Mouse (Mus musculus) heart, embryonic 16.5 days (tissue): ENCODE measurements around the gene BC005561. TPM values are rescaled to one million over a fixed set of nuclear protein-coding genes. Genes with fewer than 3 reads are reported as not detected.
A peak's percentile ranks its signal among the peaks of the same experiment; 100 is the strongest.

Source experiments
- ATAC-seq: fragments of 200-750 bp; cut with Nextera tagmentation; replicated peaks from 2 replicates; pipeline ENCODE4 v1.8.0; 2017; ENCODE audit warnings: moderate number of reproducible peaks; ENCODE audit not compliant: insufficient read depth, low FRiP score; ENCODE audit errors: extremely low read depth
- H3K27ac ChIP-seq: fragments of 300-500 bp; sonication (generic); 2 replicates; pipeline ENCODE4 v1.5.1; 2014; ENCODE audit warnings: mild to moderate bottlenecking, low read length, control low read depth, moderate library complexity
- H3K27me3 ChIP-seq: fragments of 300-500 bp; sonication (generic); 2 replicates; pipeline ENCODE4 v1.6.1; 2014; ENCODE audit warnings: low read length, mixed read lengths; ENCODE audit not compliant: control insufficient read depth, insufficient read depth
- H3K36me3 ChIP-seq: fragments of 300-500 bp; sonication (generic); 2 replicates; pipeline ENCODE4 v1.6.1; 2014; ENCODE audit not compliant: control insufficient read depth, insufficient read depth
- H3K4me1 ChIP-seq: fragments of 300-500 bp; sonication (generic); 2 replicates; pipeline ENCODE4 v1.6.1; 2014; ENCODE audit warnings: low read length, mixed read lengths; ENCODE audit not compliant: control insufficient read depth, insufficient read depth
- H3K4me2 ChIP-seq: fragments of 300-500 bp; sonication (generic); 2 replicates; pipeline ENCODE4 v1.6.1; 2014; ENCODE audit warnings: low read depth, mild to moderate bottlenecking, control low read depth, low read length
- H3K4me3 ChIP-seq: fragments of 300-500 bp; sonication (generic); 2 replicates; pipeline ENCODE4 v1.5.1; 2014; ENCODE audit warnings: mild to moderate bottlenecking, control low read depth, low read length
- H3K9ac ChIP-seq: fragments of 300-500 bp; sonication (generic); 2 replicates; pipeline ENCODE4 v1.6.1; 2014; ENCODE audit warnings: low read length, control low read depth
- H3K9me3 ChIP-seq: fragments of 300-500 bp; sonication (generic); replicated peaks from 2 replicates; pipeline ENCODE4 v1.6.1; 2016; ENCODE audit warnings: low read length; ENCODE audit not compliant: control insufficient read depth
- WGBS: fragments of 180-500 bp; shearing (Covaris S2); extraction: QIAGEN DNeasy Blood & Tissue Kit; methylation state at CpG from one replicate; pipeline ENCODE4 v1.1.7; 2014; 5-methylcytosine and 5-hydroxymethylcytosine counted together
- polyA plus RNA-seq: library from polyadenylated mRNA; unstranded; fragments of >200 nt; fragmentation: Nextera tagmentation; extraction: Ambion mirVana; gene quantifications from 2 replicates; pipeline ENCODE4 v1.2.1, GENCODE M21; 2015

BC005561 gene
- 7.4 TPM in 2 replicates for polyA plus RNA-seq

DNA sequence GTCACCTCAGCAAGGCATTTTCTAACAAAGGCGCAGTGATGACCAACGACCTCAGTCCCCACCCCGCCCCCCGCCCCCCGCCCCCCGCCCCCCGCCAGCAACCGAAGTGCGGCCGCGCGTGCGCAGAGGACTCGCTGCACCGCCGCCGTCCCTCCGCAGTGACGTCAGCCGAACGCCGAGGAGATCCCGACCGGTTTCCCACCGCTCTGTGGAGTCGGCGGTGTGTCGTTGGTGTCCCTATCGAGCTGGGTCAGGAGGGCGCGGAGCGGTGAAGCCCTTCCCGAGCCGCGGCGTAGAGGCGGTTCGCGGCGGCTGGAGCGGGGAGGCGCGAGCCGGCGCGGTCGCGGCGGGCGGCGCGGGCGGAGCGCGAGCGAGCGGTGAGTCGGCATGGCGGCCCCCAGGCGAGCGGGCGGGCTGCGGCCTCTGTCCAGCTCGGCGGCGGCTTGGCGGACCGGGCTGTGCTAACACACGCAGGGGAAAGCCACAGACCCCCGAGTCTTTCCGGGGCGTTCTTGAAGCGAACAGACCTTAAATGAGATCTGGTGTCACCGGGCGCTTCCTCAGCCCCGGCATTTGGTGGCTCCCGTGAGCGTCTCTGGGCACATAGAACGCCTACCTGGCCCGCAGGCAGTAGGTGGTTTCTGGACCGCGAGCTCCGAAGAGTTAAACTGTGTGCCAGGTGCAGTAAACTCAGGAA, at the start of gene BC005561:
Gene BC005561, plus strand, starts transcription at position 158 of the 697 bp plus-strand sequence.
- peak within 1 kb of the TSS; percentile 91 for H3K27ac ChIP-seq
- no peaks in the 10 kb centered on the region for H3K27me3 ChIP-seq
- H3K4me2 ChIP-seq, result peak within 1 kb of the TSS; percentile 86
- H3K9me3 ChIP-seq, result no peaks in the 10 kb centered on the region
- peak within 1 kb of the TSS; percentile 95 for H3K9ac ChIP-seq
- peak within 1 kb of the TSS; percentile 95 for H3K4me3 ChIP-seq
- peaks cover 15% of the 10 kb centered on the region for H3K36me3 ChIP-seq
- H3K4me1 ChIP-seq, result peaks cover 11% of the 10 kb centered on the region
- peak; percentile 94 for ATAC-seq
- WGBS, result under 1% methylated on average over 79 of the region's 83 CpGs

DNA sequence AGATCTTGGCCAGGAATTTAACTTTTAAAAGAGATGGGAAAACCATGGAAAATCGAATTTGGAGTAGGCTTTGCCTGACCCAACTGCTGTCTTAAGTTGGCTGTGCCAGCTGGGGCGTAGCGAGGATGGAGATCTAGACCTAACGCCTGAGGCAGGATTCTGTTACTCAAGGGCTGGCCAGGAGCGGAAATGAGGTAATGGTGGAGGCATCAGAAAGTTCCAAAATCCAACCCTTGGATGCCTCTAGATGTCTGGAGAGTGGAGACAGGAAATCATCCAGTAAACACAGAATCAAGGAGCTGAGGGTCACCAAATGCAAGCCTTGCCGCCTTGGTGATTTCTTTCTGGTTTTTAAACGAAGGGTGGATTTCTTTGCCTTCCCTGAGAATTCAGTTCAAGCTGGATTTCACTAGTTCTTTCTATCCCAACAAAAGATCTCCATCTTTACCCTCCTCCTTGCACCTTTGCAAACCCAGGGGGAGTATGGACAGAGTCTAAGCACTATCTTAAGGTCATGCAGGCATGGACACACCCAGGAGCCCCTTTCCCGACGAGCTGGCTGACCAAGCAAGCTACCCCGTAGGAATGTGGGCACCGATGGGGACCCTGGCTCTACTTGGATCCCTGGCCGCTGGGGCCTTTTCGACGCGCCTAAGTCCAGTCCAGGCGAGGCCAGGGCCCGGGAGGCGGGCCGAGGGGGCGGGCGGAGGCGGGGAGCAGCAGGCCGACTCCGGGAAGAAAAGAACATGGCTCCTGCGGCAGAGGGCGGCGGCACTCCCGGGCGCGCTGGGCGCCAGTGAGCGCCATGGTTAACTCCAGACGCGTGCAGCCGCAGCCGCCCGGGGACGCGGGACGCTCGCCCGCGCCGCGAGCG, 49.1 kb upstream of the BC005561 start, which contains the start of gene Pkd2:
Gene Pkd2, plus strand, starts transcription at position 619 of the 874 bp plus-strand sequence.
- 11% methylated on average over 46 of the region's 46 CpGs for WGBS
- peak within 1 kb of the TSS; percentile 93 for H3K27ac ChIP-seq
- ATAC-seq, result peak; percentile 91
- H3K36me3 ChIP-seq, result 0 out of 2 replicates have a peak, but pooled peaks cover 2% of the 10 kb centered on the region
- H3K4me1 ChIP-seq, result peaks cover 8% of the 10 kb centered on the region; the same call in 1 of the 2 replicates
- H3K9me3 ChIP-seq, result no peaks in the 10 kb centered on the region
- peak within 1 kb of the TSS; percentile 87 for H3K4me3 ChIP-seq
- H3K4me2 ChIP-seq, result peak within 1 kb of the TSS; percentile 76
- no peaks in the 10 kb centered on the region for H3K27me3 ChIP-seq
- peak within 1 kb of the TSS; percentile 96 for H3K9ac ChIP-seq

- Histone ChIP-seq H3K27ac (peak overlapping the region; percentile 93), H3K36me3 (0 out of 2 replicates have a peak, but pooled peaks cover 2% of the 10 kb centered on the region), H3K4me3 (peak overlapping the region; percentile 87), H3K27me3 (no peaks in the 10 kb centered on the region), H3K4me1 (peaks cover 8% of the 10 kb centered on the region; the same call in 1 of the 2 replicates), H3K4me2 (peak overlapping the region; percentile 76), H3K9me3 (no peaks in the 10 kb centered on the region), H3K9ac (peak overlapping the region; percentile 96)
- under 1% methylated on average over 80 of the region's 82 CpGs for WGBS
- peak; percentile 74 for ATAC-seq
These were observed 48.3 kb upstream of the BC005561 start for GRCm38 (mm10) chr5:104459706-104460455.

- Histone ChIP-seq H3K27me3 (no peaks in the 10 kb centered on the region), H3K9ac (peak overlapping the region; percentile 96), H3K9me3 (no peaks in the 10 kb centered on the region), H3K4me1 (peaks cover 8% of the 10 kb centered on the region; the same call in 1 of the 2 replicates), H3K36me3 (peaks cover 2% of the 10 kb centered on the region; the same call in 1 of the 2 replicates), H3K27ac (peak overlapping the region; percentile 93; the same call in 1 of the 2 replicates), H3K4me2 (peak overlapping the region; percentile 76), H3K4me3 (peak overlapping the region; percentile 87)
- ATAC-seq, result no peak
- WGBS, result 35% methylated on average over 3 of the region's 3 CpGs
These were observed 47.7 kb upstream of the BC005561 start for GRCm38 (mm10) chr5:104460456-104460838.

- Histone ChIP-seq H3K36me3 (peaks cover 6% of the 10 kb centered on the region; the same call in 1 of the 2 replicates), H3K27ac (0 out of 2 replicates have a peak overlapping the region, but pooled peaks have one; percentile 34), H3K4me1 (peaks cover 8% of the 10 kb centered on the region; the same call in 1 of the 2 replicates), H3K9me3 (no peaks in the 10 kb centered on the region), H3K4me2 (peak overlapping the region; percentile 76), H3K9ac (peak overlapping the region; percentile 56), H3K27me3 (no peaks in the 10 kb centered on the region), H3K4me3 (peak overlapping the region; percentile 87)
- 24% methylated on average over 6 of the region's 7 CpGs for WGBS
- ATAC-seq, result no peak
These were observed 47.3 kb upstream of the BC005561 start for GRCm38 (mm10) chr5:104460856-104461255.

- Histone ChIP-seq H3K4me1 (peaks cover 5% of the 10 kb centered on the region; the same call in 1 of the 2 replicates), H3K27me3 (no peaks in the 10 kb centered on the region), H3K27ac (no peak overlapping the region), H3K9me3 (no peaks in the 10 kb centered on the region), H3K4me2 (no peak overlapping the region), H3K9ac (no peak overlapping the region), H3K4me3 (no peak overlapping the region), H3K36me3 (peaks cover 22% of the 10 kb centered on the region)
- 59% methylated on average over 8 of the region's 8 CpGs for WGBS
- ATAC-seq, result no peak
These were observed 42.9 kb upstream of the BC005561 start for GRCm38 (mm10) chr5:104465279-104465678.

- H3K9ac ChIP-seq, result no peak overlapping the region
- ATAC-seq, result no peak; the same call in 1 of the 2 replicates
- no peak overlapping the region for H3K4me2 ChIP-seq
- no peak overlapping the region for H3K27ac ChIP-seq
- H3K27me3 ChIP-seq, result no peaks in the 10 kb centered on the region
- no peak overlapping the region for H3K4me3 ChIP-seq
- H3K4me1 ChIP-seq, result peaks cover 5% of the 10 kb centered on the region; the same call in 1 of the 2 replicates
- WGBS, result 81% methylated on average over 12 of the region's 12 CpGs
- H3K9me3 ChIP-seq, result no peaks in the 10 kb centered on the region
- peaks cover 24% of the 10 kb centered on the region for H3K36me3 ChIP-seq
These were observed 42.4 kb upstream of the BC005561 start for GRCm38 (mm10) chr5:104465731-104466130.

GRCm38 (mm10) chr5:104466816-104467215, 41.3 kb upstream of the BC005561 start:
- H3K4me1 ChIP-seq, result no peaks in the 10 kb centered on the region; the same call in 1 of the 2 replicates
- peaks cover 24% of the 10 kb centered on the region for H3K36me3 ChIP-seq
- H3K4me2 ChIP-seq, result no peak overlapping the region
- no peak for ATAC-seq
- no peaks in the 10 kb centered on the region for H3K9me3 ChIP-seq
- 90% methylated on average over 16 of the region's 16 CpGs for WGBS
- H3K27me3 ChIP-seq, result no peaks in the 10 kb centered on the region
- no peak overlapping the region for H3K27ac ChIP-seq
- no peak overlapping the region for H3K4me3 ChIP-seq
- H3K9ac ChIP-seq, result no peak overlapping the region
